Mouse (Mus musculus) macrophage (primary cell): Measurements from ENCODE around the gene Cd300lb. TPM values are rescaled to one million over a fixed set of nuclear protein-coding genes. Genes with fewer than 3 reads are reported as not detected.

Experiments
- H3K27ac ChIP-seq: fragments of 350-480 bp; formaldehyde crosslinking; 2 replicates; pipeline ENCODE4 v1.9.0; 2021
- H3K36me3 ChIP-seq: fragments of 350-480 bp; formaldehyde crosslinking; 2 replicates; pipeline ENCODE4 v1.9.0; 2021; ENCODE audit errors: inconsistent target
- H3K4me3 ChIP-seq: fragments of 350-480 bp; formaldehyde crosslinking; 2 replicates; pipeline ENCODE4 v1.9.0; 2021; ENCODE audit errors: inconsistent target
- H3K79me2 ChIP-seq: fragments of 350-480 bp; formaldehyde crosslinking; 2 replicates; pipeline ENCODE4 v1.9.0; 2021; ENCODE audit errors: inconsistent target
- WGBS: methylation state at CpG from one replicate; pipeline ENCODE4 v1.1.7; 2026; ENCODE audit warnings: inconsistent platforms; ENCODE audit not compliant: missing documents; 5-methylcytosine and 5-hydroxymethylcytosine counted together
- polyA plus RNA-seq: library from polyadenylated mRNA; stranded (reverse); fragments of 250-400 nt; gene quantifications from 3 replicates; pipeline ENCODE4 v1.2.4, GENCODE M21; 2018; ENCODE audit warnings: inconsistent platforms

Cd300lb gene
- polyA plus RNA-seq, 1 experiment from 2014 or later = 167 TPM

- Histone ChIP-seq H3K36me3 (no peaks in the 10 kb centered on the region), H3K4me3 (no peak overlapping the region), H3K79me2 (no peaks in the 10 kb centered on the region), H3K27ac (no peak overlapping the region)
- 98% methylated on average over 8 of the region's 9 CpGs for WGBS
These were observed 58.8 kb downstream of the Cd300lb start for GRCm38 (mm10) chr11:114875301-114875801.

- Histone ChIP-seq H3K4me3 (no peak overlapping the region), H3K27ac (no peak overlapping the region), H3K36me3 (no peaks in the 10 kb centered on the region), H3K79me2 (no peaks in the 10 kb centered on the region)
- WGBS = 88% methylated on average over 9 of the region's 9 CpGs
These were observed 59.7 kb downstream of the Cd300lb start for GRCm38 (mm10) chr11:114874226-114875145.

GRCm38 (mm10) chr11:114873022-114873817 is 61.0 kb downstream of the Cd300lb start:
- H3K27ac ChIP-seq = no peak overlapping the region
- no peaks in the 10 kb centered on the region for H3K36me3 ChIP-seq
- 68% methylated on average over 6 of the region's 6 CpGs for WGBS
- no peaks in the 10 kb centered on the region for H3K79me2 ChIP-seq
- no peak overlapping the region for H3K4me3 ChIP-seq

Other genes starting within 250 kb of the Cd300lb start
- gene Dnaic2, start 207.0 kb downstream of the Cd300lb start, polyA plus RNA-seq = 0.09 TPM in 1 of 3 replicates, not detected in the others
- gene Kif19a, start 169.0 kb downstream of the Cd300lb start, polyA plus RNA-seq = 0.67 to 2.7 TPM (median 1.9 TPM) in 3 replicates
- not detected in 3 replicates for gene Btbd17, start 138.4 kb downstream of the Cd300lb start, polyA plus RNA-seq
- not detected in 3 replicates for gene Gpr142, start 135.5 kb downstream of the Cd300lb start, polyA plus RNA-seq
- gene Gprc5c, start 83.2 kb downstream of the Cd300lb start, polyA plus RNA-seq = 1.8 to 17.4 TPM (median 8.2 TPM) in 3 replicates
- 86.9 to 197 TPM (median 152 TPM) in 3 replicates for gene Cd300a, start 44.3 kb downstream of the Cd300lb start, polyA plus RNA-seq
- gene Cd300c, start 34.8 kb upstream of the Cd300lb start, polyA plus RNA-seq = 0.56 TPM in 1 of 3 replicates, not detected in the others
- gene Cd300ld, start 55.5 kb upstream of the Cd300lb start, polyA plus RNA-seq = 65.0 to 269 TPM (median 145 TPM) in 3 replicates
- 329 to 356 TPM (median 335 TPM) in 3 replicates for gene Cd300c2, start 67.5 kb upstream of the Cd300lb start, polyA plus RNA-seq
- 0.44 to 2.5 TPM (median 1.1 TPM) in 3 replicates for gene Cd300ld2, start 81.8 kb upstream of the Cd300lb start, polyA plus RNA-seq
- 22.8 to 58.2 TPM (median 33.8 TPM) in 3 replicates for gene Cd300ld4, start 92.6 kb upstream of the Cd300lb start, polyA plus RNA-seq
- 8.7 to 52.5 TPM (median 20.9 TPM) in 3 replicates for gene Cd300ld5, start 103.4 kb upstream of the Cd300lb start, polyA plus RNA-seq
- gene Cd300ld3, start 114.0 kb upstream of the Cd300lb start, polyA plus RNA-seq = 341 to 1,001 TPM (median 699 TPM) in 3 replicates
- 0.23 to 1.8 TPM (median 0.40 TPM) in 3 replicates for gene Cd300e, start 127.8 kb upstream of the Cd300lb start, polyA plus RNA-seq
- gene Rab37, start 157.0 kb upstream of the Cd300lb start, polyA plus RNA-seq = 0.43 to 1.1 TPM (median 0.64 TPM) in 3 replicates
- 76.9 to 122 TPM (median 90.4 TPM) in 3 replicates for gene Cd300lf, start 199.6 kb upstream of the Cd300lb start, polyA plus RNA-seq
- gene Slc9a3r1, start 229.0 kb upstream of the Cd300lb start, polyA plus RNA-seq = 158 to 302 TPM (median 169 TPM) in 3 replicates